Mouse (Mus musculus): ENCODE measurements around the gene Prss53.

GRCm38 (mm10) chr7:127921516-127921915, 30.7 kb upstream of the Prss53 start:
- TF ChIP-seq CTCF (IDR thresholded peaks at IDR 0.05; ENCODE audit: insufficient read depth, low read depth, low read length) (no peak), POLR2A (IDR thresholded peaks at IDR 0.05; ENCODE audit: insufficient read depth, low read depth, low read length) (no peak)

Measured in olfactory bulb, adult 2 months (tissue).